Mouse (Mus musculus): ENCODE measurements around the gene Npas3.

Gene Npas3

GRCm38 (mm10) chr12:54067886-54068756 is 819.6 kb downstream of the Npas3 start:
- peak; percentile 24 to 35 for DNase-seq

GRCm38 (mm10) chr12:54068757-54069146 is 820.3 kb downstream of the Npas3 start:
- DNase-seq = peak in 1 of 2 experiments; percentile 25

GRCm38 (mm10) chr12:54074012-54074411 is 825.5 kb downstream of the Npas3 start:
- DNase-seq = no peak

GRCm38 (mm10) chr12:54080996-54081395 is 832.5 kb downstream of the Npas3 start:
- peak; percentile 36 for DNase-seq

- DNase-seq = no peak
Observed at GRCm38 (mm10) chr12:54093729-54094128, 845.3 kb downstream of the Npas3 start.

- no peak for DNase-seq
Observed at GRCm38 (mm10) chr12:54096492-54096891, 848.0 kb downstream of the Npas3 start.

- DNase-seq = no peak
Observed at GRCm38 (mm10) chr12:54098136-54098535, 849.7 kb downstream of the Npas3 start.

- DNase-seq = peak; percentile 84 to 87
Observed at GRCm38 (mm10) chr12:54098785-54099184, 850.3 kb downstream of the Npas3 start.

- DNase-seq = no peak
Observed at GRCm38 (mm10) chr12:54099458-54099857, 851.0 kb downstream of the Npas3 start.

- DNase-seq = no peak
Observed at GRCm38 (mm10) chr12:54101307-54101870, 852.9 kb downstream of the Npas3 start.

- no peak for DNase-seq
Observed at GRCm38 (mm10) chr12:54102500-54102899, 854.0 kb downstream of the Npas3 start.

- DNase-seq = peak; percentile 18 to 20
Observed at GRCm38 (mm10) chr12:54105531-54105930, 857.1 kb downstream of the Npas3 start.

GRCm38 (mm10) chr12:54105946-54106345 is 857.5 kb downstream of the Npas3 start:
- DNase-seq = no peak

- DNase-seq = no peak
Observed at GRCm38 (mm10) chr12:54110342-54110741, 861.9 kb downstream of the Npas3 start.

GRCm38 (mm10) chr12:54110930-54111329 is 862.5 kb downstream of the Npas3 start:
- DNase-seq = no peak

- no peak for DNase-seq
Observed at GRCm38 (mm10) chr12:54120386-54120785, 871.9 kb downstream of the Npas3 start.

- DNase-seq = no peak
Observed at GRCm38 (mm10) chr12:54121286-54121685, 872.8 kb downstream of the Npas3 start.

Measured in cerebellum, postnatal 14 days (tissue).